Mouse (Mus musculus) embryo, embryonic 9.5 days (tissue): Measurements from ENCODE around the gene Rassf6.

Experiments
- DNase-seq: peaks from one replicate; pipeline ENCODE4 v3.0.0-alpha.2; 2017; ENCODE audit errors: extremely low spot score

Rassf6 gene

DNA sequence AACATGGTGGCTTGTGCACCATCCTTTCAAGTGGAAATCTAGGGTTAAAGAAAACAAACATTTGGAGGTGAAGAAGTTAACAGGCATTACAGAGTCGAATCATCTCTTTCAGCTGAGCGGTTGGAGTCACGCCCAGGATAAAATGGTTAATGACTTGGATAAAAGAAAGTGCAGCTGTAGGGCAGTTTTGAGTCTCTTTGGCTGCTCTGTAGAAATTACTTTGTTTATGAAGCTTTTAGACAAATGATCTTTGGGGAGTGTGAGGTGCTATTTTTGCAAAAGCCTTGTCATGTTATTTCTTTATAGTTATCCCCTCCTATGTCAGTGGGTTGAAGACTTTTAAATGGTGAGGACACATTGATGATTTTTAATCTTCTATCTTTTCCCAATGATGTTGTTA, 69.2 kb downstream of the Rassf6 start:
- no peak for DNase-seq

DNA sequence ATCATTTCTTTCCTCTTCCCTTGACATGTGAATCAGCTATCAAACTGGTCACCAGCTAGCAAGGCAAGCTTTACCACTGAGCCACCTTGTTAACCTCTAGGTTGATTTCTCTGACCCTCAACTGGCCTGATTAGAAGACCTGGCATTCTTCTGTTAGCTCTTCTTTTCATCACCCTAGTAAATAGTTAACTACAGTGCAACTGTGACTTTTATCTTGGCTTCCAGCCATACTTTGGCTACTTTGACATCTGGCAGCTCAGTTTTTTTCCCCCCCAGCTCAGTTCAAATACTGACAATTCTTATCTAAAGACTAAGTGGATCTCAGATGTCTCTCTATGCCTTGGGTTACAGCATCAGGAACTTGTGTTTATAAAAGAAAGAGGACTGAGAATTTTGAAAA, 72.1 kb downstream of the Rassf6 start:
- no peak for DNase-seq

DNA sequence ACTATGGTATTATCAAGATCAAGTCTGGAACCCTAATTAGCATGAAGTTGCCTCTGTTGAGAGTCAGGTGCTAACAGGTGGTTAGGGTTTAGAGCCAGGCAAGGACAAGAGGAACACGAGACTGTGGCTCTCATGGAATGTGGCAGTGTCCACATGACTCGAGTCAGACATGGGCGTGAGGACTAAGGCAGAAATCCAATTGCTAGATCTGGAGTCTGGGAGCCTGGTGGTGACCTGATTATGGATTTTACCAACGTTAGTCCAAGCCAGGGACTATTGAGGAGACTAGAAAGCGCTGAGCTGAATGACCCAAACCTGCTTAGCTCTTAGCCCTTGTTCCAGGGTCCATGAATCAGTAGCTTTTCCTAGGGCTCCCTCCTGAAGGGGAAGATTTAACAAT, 72.7 kb downstream of the Rassf6 start:
- DNase-seq = no peak

DNA sequence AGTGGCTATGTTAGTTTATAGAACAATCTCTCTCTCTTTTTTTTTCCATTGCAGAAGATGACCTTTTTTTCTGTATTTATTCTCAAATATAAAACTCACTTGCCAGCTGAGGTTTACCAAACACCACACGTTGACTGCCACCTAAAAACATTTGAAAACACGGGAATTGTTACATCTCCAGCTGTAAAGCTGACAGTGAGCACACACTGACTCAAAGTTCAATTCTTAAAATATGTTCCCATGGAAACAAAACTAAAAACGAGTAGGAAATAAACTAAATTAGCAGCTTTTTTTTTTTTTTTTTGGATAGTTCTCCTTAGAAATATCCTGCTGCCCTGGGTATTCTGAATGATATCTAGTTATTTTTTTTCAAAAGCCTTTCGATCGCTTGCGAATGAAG, 75.3 kb downstream of the Rassf6 start:
- no peak for DNase-seq

DNA sequence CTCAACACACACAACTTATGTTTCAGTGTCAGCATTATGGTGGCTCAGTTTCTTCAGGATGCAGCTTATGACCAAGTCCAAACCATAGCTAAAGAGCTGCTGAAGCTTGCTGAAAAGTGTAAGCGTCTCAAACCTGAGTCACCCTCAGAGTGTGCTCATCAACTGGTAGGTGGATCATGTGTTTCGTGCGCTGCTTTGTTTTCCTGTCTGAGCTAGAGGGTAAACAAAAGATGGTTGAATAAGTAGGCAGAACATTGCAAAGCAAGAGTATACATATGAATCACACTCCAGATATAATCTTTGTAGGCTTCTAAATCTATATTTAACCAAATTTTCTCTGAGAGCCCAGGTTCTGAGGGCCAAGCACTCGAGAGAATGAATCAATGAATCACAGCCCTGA, 76.3 kb downstream of the Rassf6 start:
- no peak for DNase-seq

DNA sequence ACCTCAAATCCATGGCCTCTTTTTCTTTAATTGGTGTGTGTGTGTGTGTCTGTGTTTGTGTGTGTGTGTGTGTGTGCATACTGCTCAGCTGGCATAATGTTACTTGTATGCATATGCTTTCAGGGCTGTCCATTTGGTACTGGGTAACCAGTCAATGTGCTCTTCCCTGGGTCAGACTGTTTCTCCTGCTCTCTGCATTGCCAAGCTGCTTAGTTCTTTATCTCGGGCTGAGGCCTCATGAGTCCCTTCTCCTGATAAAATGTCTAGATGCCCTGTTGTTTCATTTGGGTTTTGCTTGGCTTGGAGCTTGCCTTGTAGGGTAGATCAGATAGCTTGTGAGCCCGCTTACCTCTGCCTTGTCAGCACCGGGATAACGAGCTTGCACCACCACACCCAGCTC, 77.6 kb downstream of the Rassf6 start:
- DNase-seq = no peak

DNA sequence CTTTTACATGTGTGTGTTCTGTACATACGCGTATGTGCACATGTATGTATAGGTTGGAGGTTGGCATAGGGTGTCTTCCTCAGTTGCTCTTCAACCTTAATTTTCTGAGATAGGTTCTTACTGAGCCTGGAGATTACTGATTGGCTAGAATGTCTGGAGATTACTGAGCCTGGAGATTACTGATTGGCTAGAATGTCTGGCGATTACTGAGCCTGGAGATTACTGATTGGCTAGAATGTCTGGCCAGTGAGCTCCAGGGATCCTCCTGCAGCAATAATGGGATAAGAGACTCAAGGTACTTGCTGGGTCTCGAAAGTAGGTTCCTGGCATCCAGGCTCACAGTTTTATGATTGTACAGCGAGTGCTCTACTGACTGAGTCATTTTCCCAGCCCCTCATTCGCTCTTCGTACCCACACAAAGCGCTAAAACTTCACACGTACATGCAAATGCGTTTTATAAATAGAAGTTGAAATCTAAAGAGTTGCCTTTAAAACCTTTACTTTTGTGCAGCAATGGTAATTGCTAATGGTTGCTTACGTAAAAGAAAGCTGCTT, 78.7 kb downstream of the Rassf6 start:
- no peak for DNase-seq

DNA sequence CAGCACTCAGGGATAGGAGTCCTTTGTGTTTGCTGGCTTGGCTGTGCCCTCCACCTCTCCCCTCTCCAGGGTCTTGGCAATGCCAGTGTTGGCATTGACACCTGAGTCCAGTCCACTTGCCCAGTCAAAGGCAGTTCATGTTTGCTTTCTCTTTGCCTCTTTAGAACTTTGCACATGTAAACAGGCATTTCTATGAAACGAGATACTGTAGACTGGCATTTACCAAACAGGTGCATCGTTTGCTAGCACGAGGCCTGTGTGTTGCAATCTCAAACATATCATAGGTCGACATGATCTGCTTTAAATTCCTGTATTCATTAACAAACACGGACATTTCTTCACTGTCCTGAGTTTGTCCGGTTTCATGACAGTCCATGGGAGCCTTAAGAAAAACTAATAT, 79.7 kb downstream of the Rassf6 start, which contains the start of gene 5830473C10Rik:
TSS of gene 5830473C10Rik (plus strand) at position 365 of the 400 bp plus-strand sequence.
- DNase-seq = no peak

DNA sequence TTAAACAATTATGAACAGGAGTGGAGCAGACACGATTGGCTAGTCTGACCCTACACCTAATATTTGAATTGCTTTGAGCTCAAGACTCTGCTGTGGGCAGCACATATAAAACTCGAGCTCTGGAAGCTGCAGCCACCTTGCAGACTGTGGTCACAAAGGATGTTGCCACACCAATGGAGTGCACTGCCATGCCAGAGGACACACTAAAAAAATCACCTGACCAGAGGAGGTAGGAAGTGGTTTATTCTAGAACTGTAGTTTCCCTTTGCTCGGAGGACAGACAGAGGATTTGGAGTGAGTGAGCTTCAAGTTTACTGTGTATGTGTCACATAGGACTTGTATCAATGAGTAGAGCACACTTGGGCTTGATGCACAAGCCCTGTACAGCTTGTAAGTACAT, 84.4 kb downstream of the Rassf6 start:
- no peak for DNase-seq
